ENCODE assay signal across 16 mouse cellular contexts in genomic region chr2:162282606-162283005, GRCm38 (mm10).
DNase-seq lines count a peak whose midpoint lies in the region; ATAC-seq lines count a peak whose summit lies in the region.
"Had no signal": no experiment of that assay in that cellular context is flagged by ENCODE, and none has a peak within 500 bp of the region (broad histone marks: within the 10 kb centered on the region; RNA-seq: fewer than 3 reads in every experiment).

No protein-coding gene starts in this region.

- H3K4me3 ChIP-seq in forebrain, embryonic 11.5 days (ENCODE audit: low read depth, low read length), result no peak overlapping the region
- no peak overlapping the region for H3K4me3 ChIP-seq in neural tube, embryonic 15.5 days (replicated peaks)
- H3K4me3 ChIP-seq in heart, embryonic 12.5 days, result no peak overlapping the region
- H3K4me3 ChIP-seq in kidney, embryonic 16.5 days (ENCODE audit: low read length), result no peak overlapping the region
- H3K4me3 ChIP-seq: embryonic facial prominence, embryonic 10.5 days; limb, embryonic 12.5 days had no signal

- no peaks in the 10 kb centered on the region for H3K36me3 ChIP-seq in forebrain, embryonic 11.5 days (ENCODE audit: control insufficient read depth, insufficient read depth, low read length)
- H3K36me3 ChIP-seq in neural tube, embryonic 15.5 days, result no peaks in the 10 kb centered on the region
- no peaks in the 10 kb centered on the region for H3K36me3 ChIP-seq in heart, embryonic 12.5 days
- H3K36me3 ChIP-seq in kidney, embryonic 16.5 days (ENCODE audit: insufficient read depth, low read length), result no peaks in the 10 kb centered on the region
- H3K36me3 ChIP-seq: embryonic facial prominence, embryonic 10.5 days; limb, embryonic 12.5 days had no signal

- peak; percentile 19; the same call in 1 of the 2 replicates for ATAC-seq in forebrain, embryonic 11.5 days (replicated peaks; ENCODE audit: low FRiP score)
- ATAC-seq in neural tube, embryonic 15.5 days (ENCODE audit: low FRiP score), result no peak; the same call in 1 of the 2 replicates
- no peak for ATAC-seq in heart, embryonic 12.5 days (ENCODE audit: insufficient number of reproducible peaks, low FRiP score)
- no peak for ATAC-seq in kidney, embryonic 16.5 days (ENCODE audit: low FRiP score, low TSS enrichment)
- ATAC-seq: liver, postnatal 0 days had no signal

- H3K9ac ChIP-seq in forebrain, embryonic 11.5 days (ENCODE audit: low read length), result no peak overlapping the region
- H3K9ac ChIP-seq in neural tube, embryonic 15.5 days (replicated peaks), result no peak overlapping the region
- H3K9ac ChIP-seq in heart, embryonic 12.5 days, result no peak overlapping the region
- no peak overlapping the region for H3K9ac ChIP-seq in kidney, embryonic 16.5 days (replicated peaks; ENCODE audit: low read length)
- H3K9ac ChIP-seq: limb, embryonic 12.5 days; liver, postnatal 0 days had no signal

- WGBS in forebrain, embryonic 11.5 days, result 71% methylated on average over 4 of the region's 4 CpGs
- WGBS in neural tube, embryonic 15.5 days, result 61% methylated on average over 4 of the region's 4 CpGs
- 78% methylated on average over 4 of the region's 4 CpGs for WGBS in heart, embryonic 12.5 days
- 78% methylated on average over 4 of the region's 4 CpGs for WGBS in kidney, embryonic 16.5 days

- H3K4me1 ChIP-seq in forebrain, embryonic 11.5 days (replicated peaks; ENCODE audit: control insufficient read depth, insufficient read depth, low read length), result no peaks in the 10 kb centered on the region; the same call in 1 of the 2 replicates
- peaks cover 24% of the 10 kb centered on the region for H3K4me1 ChIP-seq in neural tube, embryonic 15.5 days
- no peaks in the 10 kb centered on the region for H3K4me1 ChIP-seq in heart, embryonic 12.5 days (replicated peaks)
- H3K4me1 ChIP-seq in kidney, embryonic 16.5 days (ENCODE audit: insufficient read depth, low read length), result no peaks in the 10 kb centered on the region
- H3K4me1 ChIP-seq: embryonic facial prominence, embryonic 10.5 days; limb, embryonic 12.5 days had no signal

- no peaks in the 10 kb centered on the region for H3K27me3 ChIP-seq in forebrain, embryonic 11.5 days (ENCODE audit: control insufficient read depth, insufficient read depth, low read length)
- H3K27me3 ChIP-seq in neural tube, embryonic 15.5 days (replicated peaks), result no peaks in the 10 kb centered on the region
- H3K27me3 ChIP-seq in heart, embryonic 12.5 days (replicated peaks), result no peaks in the 10 kb centered on the region
- 0 out of 2 replicates have a peak, but pooled peaks cover 2% of the 10 kb centered on the region for H3K27me3 ChIP-seq in kidney, embryonic 16.5 days (ENCODE audit: insufficient read depth, low read length)
- H3K27me3 ChIP-seq: limb, embryonic 12.5 days had no signal

- H3K4me2 ChIP-seq in forebrain, embryonic 11.5 days (ENCODE audit: low read depth, low read length, severe bottlenecking), result no peak overlapping the region
- peak overlapping the region; percentile 15; the same call in 1 of the 2 replicates for H3K4me2 ChIP-seq in neural tube, embryonic 15.5 days
- no peak overlapping the region for H3K4me2 ChIP-seq in heart, embryonic 12.5 days
- H3K4me2 ChIP-seq in kidney, embryonic 16.5 days (replicated peaks; ENCODE audit: low read depth, low read length), result no peak overlapping the region
- H3K4me2 ChIP-seq: limb, embryonic 12.5 days had no signal

- H3K27ac ChIP-seq in forebrain, embryonic 11.5 days (ENCODE audit: low read depth, low read length), result 0 out of 2 replicates have a peak overlapping the region, but pooled peaks have one; percentile 37
- peak overlapping the region; percentile 72 for H3K27ac ChIP-seq in neural tube, embryonic 15.5 days (replicated peaks)
- H3K27ac ChIP-seq in heart, embryonic 12.5 days (ENCODE audit: poor library complexity, severe bottlenecking), result no peak overlapping the region
- no peak overlapping the region for H3K27ac ChIP-seq in kidney, embryonic 16.5 days (ENCODE audit: low read length)
- H3K27ac ChIP-seq: embryonic facial prominence, embryonic 10.5 days; limb, embryonic 12.5 days had no signal

- peak; percentile 7 for DNase-seq in layer of hippocampus, adult 9-11 months
- no peak for DNase-seq in layer of hippocampus, adult 11-12 months (ENCODE audit: low spot score)
- DNase-seq in urinary bladder, postnatal 25 days (ENCODE audit: low spot score), result peak; percentile 8
- no peak for DNase-seq in urinary bladder, postnatal 36 days (ENCODE audit: low spot score in 2 of 2)
- no peak for DNase-seq in forebrain, embryonic 11.5 days (ENCODE audit: low spot score)
- DNase-seq: adrenal gland, postnatal 10 days; cerebellum, adult 11-12 months; heart, adult 18-20 months; heart, postnatal 14 days; kidney, adult 9 months; liver, postnatal 0 days had no signal

- H3K9me3 ChIP-seq in forebrain, embryonic 11.5 days (ENCODE audit: control insufficient read depth, low read length), result no peaks in the 10 kb centered on the region; the same call in 1 of the 2 replicates
- no peaks in the 10 kb centered on the region for H3K9me3 ChIP-seq in neural tube, embryonic 15.5 days (replicated peaks)
- H3K9me3 ChIP-seq in heart, embryonic 12.5 days (replicated peaks), result peaks cover 16% of the 10 kb centered on the region; the same call in 1 of the 2 replicates
- peaks cover 3% of the 10 kb centered on the region; the same call in 1 of the 2 replicates for H3K9me3 ChIP-seq in kidney, embryonic 16.5 days (ENCODE audit: low read length)

Comparison
In these comparisons a context has a peak if more than half of its experiments do, and no peak if none do; other contexts are left out.
1. DNase-seq: peak in layer of hippocampus, adult 9-11 months (single experiment) and urinary bladder, postnatal 25 days (single experiment); none in layer of hippocampus, adult 11-12 months (single experiment), urinary bladder, postnatal 36 days (0 of 2) and forebrain, embryonic 11.5 days (single experiment).
2. H3K27ac ChIP-seq: peak in forebrain, embryonic 11.5 days (single experiment) and neural tube, embryonic 15.5 days (single experiment); none in heart, embryonic 12.5 days (single experiment) and kidney, embryonic 16.5 days (single experiment).